Mouse (Mus musculus) ES-CJ7 (cell line): ENCODE results near the gene Mob3b.

Experiments used
- DNase-seq: peaks from one replicate; pipeline ENCODE4 v3.0.0; 2011; ENCODE audit warnings: low read depth, low spot score

Mob3b gene

DNA sequence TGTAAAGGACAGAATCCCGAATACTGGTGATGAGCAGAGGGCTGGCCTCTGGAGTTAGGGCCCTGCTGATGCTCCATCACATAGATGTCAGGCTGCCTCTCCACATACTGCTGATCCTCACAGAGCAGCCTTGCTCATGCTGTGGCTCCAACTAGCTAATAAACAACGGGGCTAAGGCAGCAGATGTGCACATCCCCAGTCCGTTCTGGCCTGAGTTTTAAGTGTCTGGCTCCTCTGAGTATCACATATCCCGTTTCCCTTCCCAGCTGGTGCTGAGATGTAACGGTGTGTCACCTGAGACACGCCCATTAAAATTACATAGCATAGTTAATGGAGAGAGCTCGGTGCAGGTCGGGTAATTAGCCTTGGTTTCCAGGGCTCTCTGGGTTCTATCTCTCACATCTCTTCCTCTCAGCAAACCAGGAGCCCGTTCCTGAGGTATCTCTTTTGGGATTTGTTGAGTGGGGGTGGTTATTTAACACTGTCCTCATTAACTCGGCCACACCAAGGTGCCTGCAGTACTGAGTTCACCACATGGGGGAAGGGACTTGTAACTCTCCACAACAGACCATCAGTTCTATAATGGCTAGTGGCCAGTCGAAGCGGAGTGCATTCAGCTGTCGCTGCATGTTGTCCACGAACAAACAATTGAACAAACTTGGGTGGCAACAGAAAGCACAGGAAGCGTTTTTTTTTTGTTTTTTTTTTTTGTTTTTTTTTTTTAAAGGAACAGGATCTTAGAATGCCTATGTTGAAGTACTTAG, 92.0 kb downstream of the Mob3b start:
- DNase-seq, result no peak

DNA sequence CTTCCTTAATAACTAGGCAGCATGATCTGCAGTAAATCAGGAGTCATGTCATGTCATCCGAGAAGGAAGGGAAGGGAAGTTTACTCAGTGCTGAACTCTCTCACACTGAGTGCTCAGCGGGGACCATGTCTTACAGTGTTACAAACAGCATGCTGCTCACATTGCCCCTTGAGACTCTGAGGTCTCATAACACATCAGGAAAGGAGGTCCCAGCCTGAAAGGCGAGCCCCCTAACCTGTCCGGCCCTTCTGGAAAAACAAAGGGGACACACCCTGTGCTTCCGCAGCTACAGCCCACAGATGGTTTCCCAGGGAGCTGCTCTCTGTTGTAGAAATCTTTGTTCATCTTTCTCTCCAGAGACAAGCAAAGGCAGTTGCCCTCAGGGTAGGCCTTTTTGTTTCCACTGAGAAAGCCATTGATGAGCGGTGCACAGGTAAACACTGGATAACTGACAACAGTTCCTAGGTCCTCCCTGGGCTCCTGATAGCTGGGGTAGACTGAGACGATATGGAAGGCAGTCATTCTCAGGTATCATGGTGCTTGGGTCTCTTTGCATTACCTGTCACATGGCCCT, 94.1 kb downstream of the Mob3b start:
- peak; percentile 58 for DNase-seq

DNA sequence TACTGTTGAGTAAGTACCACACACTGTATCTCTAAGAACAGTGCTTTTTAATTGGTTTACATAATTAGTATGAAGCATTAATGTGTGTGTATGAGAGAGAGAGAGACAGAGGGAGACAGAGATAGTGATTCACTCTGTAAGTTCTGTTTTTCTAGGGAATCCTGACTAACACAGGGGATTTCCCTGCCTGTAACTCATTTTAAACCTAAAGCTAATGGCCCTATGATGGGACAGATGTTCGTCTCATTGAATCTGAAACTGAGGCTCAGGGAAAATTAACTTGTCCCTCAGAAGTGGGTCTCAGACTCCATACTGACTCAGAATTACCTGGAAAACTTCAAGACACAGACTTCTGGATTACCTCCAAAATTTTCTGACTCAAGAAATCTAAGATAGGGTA, 96.3 kb downstream of the Mob3b start:
- no peak for DNase-seq

DNA sequence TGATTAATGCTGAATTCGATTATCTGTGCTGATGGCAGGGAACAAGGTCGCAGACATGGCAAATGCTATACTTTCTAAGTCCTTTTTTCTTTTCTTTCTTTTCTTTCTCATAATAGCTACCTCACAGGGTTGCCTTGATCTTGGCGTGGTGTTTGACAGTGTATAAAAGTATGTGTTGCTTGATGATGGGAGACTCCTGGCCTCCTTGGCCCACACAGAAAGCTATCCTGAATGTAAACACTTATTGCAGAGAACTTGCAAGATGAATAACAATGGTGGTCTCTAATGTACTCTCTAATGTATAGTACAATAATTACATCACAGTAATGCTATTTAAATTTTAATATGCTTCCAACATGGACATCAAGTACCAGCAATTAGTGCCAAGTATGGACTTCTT, 96.9 kb downstream of the Mob3b start:
- DNase-seq, result no peak

DNA sequence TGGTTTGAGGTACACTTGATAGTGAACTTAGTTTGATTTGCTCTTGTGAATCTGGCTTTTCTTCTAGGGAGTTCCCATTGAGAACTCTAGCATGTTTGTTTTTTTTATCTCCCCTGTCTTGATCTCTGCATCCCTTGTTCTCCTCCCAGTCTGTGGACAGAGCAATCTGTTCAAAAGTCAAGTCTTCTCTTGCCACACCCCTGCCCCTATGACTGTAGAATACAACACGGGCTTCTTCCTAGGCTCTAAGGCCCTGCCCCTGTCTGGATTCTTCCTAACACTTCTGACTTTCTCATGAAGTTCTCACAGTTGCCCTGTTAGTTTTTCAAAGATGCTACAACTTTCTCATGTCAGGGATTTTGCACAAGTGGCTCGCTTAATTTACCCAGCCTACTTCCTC, 102.9 kb downstream of the Mob3b start:
- no peak for DNase-seq

DNA sequence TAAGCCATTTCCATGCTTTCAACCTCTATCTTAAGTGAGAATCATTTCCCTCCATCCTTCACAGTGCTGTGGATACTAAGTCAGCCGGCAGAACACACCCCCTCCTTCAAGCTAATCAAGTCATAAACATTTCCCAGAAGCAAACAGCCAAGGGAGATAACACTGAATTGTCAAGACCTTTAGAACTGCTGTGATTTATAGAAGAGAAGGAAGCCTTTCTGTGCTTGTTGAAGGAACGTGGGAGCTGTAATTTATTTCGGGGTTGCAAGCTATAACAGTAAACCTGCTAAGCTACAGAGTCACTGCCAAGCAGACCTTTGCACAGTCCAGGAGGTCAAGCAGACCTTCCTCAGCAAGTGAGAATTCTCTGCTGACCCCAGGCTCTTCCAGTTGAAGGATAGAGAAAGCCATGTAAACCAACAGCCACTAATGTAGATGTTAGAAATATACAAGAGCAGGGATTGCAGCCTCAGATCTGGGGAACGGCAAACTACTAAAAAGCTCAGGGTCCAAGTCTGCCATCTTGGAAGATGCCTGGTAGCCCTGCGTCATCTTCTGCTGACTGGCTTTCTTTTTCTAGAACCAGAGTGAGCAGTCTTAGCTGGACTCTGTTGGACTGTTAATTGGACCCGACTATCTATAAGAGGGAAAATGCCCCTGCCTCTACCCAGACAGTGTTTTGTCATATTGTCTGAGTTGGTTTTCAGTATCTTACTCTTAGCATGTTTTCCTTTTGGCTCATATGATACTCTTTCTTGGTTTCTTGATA, 104.9 kb downstream of the Mob3b start:
- DNase-seq, result no peak

DNA sequence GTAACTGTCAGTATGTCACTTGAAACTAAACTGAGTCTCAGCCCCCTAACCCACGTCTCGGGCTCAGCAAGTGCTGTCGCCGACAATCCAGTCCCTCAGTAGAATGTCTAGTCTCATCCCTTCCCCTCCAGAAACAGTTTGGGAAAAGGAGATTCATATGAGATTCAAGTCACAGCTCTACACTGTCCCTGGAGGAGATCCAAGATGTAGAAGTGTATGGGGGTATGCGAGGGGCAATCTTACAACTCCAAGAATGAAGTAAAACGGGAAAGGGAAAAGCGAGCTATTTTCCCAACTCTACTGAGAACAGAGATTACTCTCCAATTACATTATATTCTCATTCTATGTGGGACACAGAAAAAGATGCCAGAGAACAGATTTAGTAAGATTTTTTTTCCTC, 106.1 kb downstream of the Mob3b start:
- no peak for DNase-seq

DNA sequence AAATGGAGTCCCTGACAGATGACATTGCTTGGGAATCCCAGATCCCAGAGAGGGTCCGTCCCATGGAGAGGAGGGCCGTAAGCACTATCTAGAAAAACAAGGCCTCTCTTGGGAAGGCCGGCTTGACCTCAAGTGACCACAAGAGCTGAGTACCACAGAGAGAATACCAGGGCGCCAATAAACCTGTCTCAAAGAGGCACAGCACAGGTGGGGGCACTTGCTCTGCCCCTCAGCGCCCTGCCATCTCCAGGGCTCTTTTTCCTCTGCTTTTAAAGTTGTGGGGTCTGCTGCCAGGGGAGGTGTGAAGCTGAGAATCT, 107.6 kb downstream of the Mob3b start:
- no peak for DNase-seq

DNA sequence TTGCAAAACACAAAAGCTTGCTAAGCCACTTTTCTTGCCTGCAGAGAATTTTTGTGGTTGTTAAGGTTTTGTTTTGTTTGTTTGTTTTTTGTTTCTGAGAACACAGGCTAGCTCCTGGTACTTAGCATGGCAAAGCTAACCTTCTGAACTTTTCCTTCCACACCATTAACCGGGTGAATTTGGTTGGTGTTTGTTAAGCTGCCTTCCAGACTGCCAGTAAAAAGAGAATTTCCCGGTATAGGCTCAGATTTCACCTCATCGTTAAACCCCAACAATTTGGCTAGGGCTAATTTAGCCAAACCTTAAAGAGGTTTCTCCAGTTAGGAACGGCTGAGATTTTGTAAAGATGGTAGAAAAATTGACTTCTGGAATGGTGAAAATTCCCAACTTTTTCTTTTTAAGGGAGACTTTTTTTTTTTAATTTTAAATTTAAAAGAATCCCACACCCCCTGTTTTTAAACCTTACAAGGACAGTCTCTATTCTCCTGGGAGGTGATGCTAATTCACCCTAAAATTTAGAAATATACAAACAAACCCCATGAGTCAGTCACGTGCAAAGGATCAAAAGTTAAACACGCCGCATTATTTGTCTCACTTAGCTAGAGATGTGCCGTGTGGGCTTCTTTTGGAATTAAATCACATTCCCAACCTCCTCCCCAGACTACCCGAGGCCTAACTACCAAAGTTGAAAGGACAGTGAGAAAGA, 108.1 kb downstream of the Mob3b start:
- DNase-seq, result no peak

DNA sequence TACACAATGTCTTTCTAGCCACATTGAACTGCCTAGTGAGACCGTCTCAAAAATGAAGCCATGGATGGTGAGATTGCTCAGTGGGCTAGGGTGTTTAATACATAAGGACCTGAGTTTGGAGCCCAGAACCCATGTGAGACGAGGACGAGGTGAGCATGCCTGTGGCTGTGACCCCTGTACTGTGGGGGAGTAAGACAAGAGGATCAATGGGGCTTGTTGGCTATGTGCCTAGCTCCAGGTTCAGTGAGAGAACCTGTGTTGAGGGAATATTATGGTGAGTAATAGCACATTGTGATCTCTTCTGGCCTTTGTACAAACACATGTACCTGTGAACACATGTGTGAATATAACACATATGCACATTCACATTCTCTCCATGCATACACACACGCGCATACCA, 116.4 kb downstream of the Mob3b start:
- DNase-seq, result no peak

DNA sequence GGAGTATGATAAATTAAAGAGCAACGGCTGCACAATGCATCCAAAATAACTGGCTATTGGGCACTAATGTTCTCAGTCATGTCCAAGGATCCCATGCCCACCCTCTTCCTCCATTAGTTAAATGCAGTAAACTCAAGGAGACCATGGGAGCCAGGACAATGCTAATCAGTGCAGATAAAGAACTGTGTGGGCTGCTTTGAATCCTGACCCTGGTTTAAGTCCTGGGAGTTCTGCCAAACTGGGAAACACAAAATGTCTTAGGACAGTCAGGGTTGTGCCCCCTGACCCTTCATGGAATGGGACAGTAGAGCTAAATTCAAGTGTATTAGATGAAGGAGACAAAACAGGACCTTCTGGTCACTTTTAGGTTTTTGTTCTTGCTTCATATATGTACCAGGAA, 117.0 kb downstream of the Mob3b start:
- DNase-seq, result no peak

DNA sequence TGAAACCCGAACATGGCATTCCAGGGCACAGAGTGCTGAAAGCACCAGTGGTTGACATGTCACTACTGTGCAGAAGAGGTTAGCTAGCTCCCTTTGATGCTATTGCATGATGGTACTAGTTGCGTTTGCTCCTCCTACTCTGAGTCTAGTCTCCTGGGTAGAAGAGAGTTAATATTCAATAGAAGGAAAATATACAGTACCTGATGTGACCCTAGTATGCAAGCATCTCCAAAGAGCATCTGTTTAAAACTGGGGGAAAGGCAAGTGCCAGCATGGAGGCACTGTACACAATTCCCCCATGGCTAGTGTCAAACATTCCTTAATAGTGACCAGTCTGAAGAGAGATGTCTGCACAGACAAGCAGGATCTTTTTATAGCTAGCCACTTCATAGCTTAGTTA, 119.5 kb downstream of the Mob3b start:
- no peak for DNase-seq

DNA sequence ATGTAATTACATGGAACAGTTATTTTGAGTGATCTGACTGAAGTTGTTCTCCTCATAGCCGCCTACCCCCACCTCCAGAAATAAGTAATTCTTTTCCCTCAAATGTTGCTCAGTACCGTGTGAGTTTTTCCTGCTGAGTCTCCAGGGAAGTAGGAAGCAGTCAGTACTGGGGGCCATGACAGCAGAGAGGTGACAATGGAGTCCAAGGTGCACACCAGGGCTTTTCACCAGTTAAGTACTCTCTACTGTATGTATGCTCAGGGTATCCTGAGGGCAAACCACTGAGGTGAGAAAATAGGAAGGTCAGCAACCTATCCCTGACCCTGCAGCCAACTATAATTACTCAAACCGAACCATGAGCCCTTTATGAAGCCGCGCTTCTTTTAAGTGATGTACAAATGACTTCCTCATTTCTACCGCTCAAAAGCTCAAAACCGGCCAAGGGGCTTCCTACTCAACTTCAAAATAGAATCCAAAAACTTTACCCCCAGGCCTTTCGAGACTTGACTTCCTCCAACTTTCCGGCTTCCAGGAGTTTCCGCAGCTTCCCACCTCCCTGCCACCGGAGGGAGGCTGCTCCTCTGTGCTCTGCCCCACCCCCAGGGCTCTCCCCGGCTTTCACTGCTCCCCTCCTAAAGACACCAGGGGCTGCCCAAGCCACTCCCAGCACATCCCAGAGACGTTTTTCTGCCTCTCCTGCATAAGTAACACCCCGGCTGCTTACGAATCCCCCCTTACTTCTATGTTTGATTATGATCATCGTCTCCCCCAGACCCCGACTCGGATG, 122.6 kb downstream of the Mob3b start:
- DNase-seq, result peak; percentile 19

DNA sequence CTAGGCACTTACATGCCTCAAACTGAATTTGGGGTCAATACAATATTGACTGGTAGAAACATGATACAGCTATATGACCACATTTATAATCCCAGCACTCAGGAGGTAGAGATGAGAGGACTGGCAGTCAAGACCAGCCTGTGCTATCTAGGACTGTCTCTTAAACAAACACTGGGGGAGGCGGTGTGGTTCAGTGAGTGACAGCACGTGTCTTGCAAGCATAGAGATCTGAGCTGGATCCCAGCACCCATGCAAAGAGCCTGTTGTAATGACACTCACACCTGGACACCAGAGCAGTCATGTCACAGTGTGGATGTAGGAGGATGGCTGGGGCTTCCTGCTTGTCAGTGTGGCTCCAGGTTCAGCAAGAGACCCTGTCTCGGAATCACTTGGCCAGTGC, 124.5 kb downstream of the Mob3b start:
- no peak for DNase-seq

DNA sequence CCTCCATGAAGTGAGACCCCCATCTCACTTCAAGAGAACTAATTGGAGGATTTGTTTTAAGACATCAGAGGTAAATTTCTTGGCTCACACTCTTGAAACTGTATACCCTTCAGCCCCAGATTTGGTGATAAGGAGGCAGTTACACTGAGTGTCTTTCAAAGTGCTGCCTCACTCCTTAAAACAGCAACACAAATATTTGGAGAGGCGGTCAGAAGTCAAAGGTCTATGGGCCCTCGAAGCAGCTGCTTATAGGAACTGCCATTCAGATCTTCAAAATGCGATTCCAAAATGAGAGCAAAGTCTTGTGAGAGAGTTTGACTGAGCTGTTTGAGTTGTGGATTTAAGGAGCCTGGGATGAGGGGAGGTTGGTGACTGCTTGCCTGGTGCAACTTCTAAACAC, 125.7 kb downstream of the Mob3b start:
- no peak for DNase-seq

DNA sequence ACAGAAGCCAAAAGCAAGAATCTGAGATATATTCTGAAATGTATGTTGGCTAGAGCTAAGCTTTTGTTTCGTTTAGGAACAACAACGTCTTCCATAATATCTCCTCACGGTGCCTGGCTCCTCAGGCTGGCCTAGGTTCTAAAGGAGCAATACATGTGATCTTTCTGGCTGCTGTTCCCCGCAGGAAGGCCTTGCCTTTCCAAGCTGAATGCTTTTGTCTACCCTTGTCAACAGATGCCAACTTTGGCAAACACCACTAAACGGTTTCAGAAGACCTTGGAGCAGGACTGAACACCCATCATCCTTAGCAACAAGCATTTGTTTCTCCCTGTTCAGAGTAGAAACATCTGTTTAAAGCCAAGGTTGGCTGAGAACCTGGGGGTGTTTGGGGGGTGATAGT, 126.1 kb downstream of the Mob3b start:
- no peak for DNase-seq

DNA sequence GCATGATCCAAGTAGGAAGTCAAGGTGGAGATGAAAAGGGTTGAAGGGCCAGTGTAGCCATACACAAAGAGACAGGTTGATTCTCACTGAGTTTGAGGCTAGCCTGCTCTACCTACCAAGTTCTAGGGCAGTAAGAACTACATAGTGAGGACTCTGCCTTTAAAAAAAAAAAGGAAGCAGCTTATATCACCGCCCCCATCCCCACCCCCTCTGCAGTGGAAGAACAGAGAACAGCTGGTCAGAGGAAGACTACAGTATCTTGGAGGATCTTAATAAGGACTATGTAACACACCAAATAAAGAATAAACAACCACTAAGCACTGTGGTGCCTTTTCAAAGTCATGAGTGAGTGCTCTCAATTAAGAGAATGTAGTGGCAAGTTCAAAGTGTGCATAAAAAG, 138.9 kb downstream of the Mob3b start:
- no peak for DNase-seq

DNA sequence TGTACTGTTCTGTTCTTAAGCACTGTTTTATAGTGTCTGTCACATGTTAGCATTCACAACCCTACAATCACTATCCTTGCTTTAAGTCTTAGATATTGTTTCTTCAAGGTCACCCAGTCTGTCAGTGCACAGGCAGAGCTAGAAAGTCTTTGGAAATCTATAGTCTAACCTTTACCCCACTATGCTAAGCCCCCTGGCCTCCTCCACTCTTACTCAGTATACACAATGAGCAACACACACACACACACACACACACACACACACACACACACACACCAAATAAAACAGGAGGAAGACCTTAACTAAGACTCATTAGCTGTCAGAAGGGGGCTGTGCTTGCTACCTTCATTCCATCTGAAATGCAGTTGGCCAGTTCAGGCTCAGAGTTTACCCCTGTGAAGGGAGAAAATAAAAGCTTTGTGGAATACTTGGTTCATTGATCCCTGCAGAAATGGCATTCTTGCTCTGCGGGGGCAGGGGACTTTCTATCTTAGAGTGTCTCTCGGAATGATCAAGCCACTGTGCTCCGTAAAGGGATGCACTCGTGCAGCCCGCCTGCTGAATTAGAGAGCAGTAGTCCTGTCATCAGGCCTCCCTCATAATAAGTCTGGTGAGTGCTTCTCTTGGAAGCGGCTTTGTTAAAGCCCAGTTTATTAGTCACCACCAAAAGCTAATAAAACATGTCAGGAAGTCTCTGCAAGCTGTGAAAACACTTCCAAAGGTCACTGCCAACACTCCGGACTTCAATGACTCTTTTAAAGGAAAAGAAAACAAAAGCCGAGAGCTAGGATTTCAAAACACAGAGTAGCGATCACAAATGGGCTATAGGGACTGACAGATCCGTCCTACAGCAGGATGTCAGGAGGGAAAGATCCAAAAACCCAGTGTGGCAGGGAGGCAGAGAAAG, 144.6 kb downstream of the Mob3b start:
- no peak for DNase-seq

DNA sequence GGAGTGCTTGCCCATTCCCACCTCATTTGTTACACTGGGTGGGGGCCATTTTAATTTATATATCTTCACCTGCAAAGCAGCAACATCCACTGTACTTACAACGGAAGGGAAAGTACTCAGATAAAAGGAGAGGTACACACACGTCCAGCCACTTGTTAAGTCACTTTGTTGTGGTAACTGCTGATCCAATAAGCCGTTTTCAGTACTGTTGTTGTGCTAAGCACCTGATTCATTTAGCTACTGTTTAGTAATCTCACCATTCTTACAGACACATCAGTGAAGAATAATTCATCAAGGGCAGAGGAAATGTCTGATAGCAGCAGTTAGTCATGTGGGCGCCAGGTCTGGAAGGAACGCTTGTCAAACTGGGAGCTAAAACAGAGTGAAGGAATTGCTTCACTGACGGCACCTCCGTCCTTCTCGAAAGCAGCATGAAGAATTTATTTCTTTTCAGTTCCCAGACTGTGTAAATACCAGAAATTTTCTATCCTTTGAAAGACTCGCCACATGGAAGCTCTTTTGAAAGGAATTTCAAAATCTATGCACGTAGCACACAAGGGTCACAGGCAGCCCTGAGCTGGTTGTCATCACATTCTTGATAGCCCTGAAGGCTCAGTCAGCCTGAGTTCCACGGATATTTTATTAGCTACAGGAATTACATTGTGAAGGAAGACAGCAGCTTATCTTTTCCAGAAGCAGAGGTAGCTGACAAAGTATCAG, 150.6 kb downstream of the Mob3b start:
- peak; percentile 70 for DNase-seq

DNA sequence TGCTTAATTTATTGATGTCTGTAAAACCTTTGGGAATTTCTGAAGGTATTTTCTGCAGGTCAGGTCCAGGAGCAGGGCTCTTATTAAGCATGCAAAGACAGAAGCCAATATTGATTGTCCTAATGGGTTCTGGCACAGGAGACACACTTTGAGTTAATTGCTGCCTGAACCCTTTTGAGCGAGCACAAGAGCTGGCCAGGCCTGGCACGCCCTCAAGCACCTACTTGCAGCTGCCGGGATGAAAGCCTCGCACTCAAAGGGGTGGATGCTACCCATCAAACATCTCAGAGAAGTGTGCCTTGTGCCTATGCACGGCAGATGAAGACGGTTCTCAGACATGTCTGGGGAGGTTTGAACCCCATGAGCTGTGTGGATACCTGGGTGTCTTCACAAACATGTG, 151.2 kb downstream of the Mob3b start:
- peak; percentile 33 for DNase-seq
